Mouse (Mus musculus): ENCODE results near the gene Fam19a1.

- TF ChIP-seq CTCF (IDR thresholded peaks at IDR 0.05), result no peak
- no peak for TF ChIP-seq POLR2A (IDR thresholded peaks at IDR 0.05; ENCODE audit: insufficient read depth, low read depth, low read length)
Observed at GRCm38 (mm10) chr6:96089961-96090360, 23.0 kb upstream of the Fam19a1 start.

All from heart, adult 2 months (tissue).